In genomic region chr6:73012931-73013330, GRCm38 (mm10) we compare ENCODE assay signal across 20 mouse cellular contexts. TPM values are rescaled to one million over a fixed set of nuclear protein-coding genes. Genes with fewer than 3 reads are reported as not detected.
A peak's percentile ranks its signal among the peaks of the same experiment; 100 is the strongest.
DNase-seq lines count a peak whose midpoint lies in the region; ATAC-seq and TF ChIP-seq lines count a peak whose summit lies in the region.
"Had no signal": no experiment of that assay in that cellular context is flagged by ENCODE, and none has a peak within 500 bp of the region (broad histone marks: within the 10 kb centered on the region; RNA-seq: fewer than 3 reads in every experiment).

No protein-coding gene starts in this region.

- H3K4me1 ChIP-seq in forebrain, embryonic 10.5 days: peaks cover 14% of the 10 kb centered on the region
- H3K4me1 ChIP-seq in forebrain, embryonic 14.5 days (ENCODE audit: control insufficient read depth, insufficient read depth, low read length): peaks cover 3% of the 10 kb centered on the region; the same call in 1 of the 2 replicates
- peaks cover 25% of the 10 kb centered on the region for H3K4me1 ChIP-seq in embryonic facial prominence, embryonic 10.5 days
- no peaks in the 10 kb centered on the region for H3K4me1 ChIP-seq in intestine, postnatal 0 days (replicated peaks; ENCODE audit: control insufficient read depth, insufficient read depth, low read length)

- H3K36me3 ChIP-seq in forebrain, embryonic 10.5 days (replicated peaks): no peaks in the 10 kb centered on the region
- H3K36me3 ChIP-seq in forebrain, embryonic 14.5 days (ENCODE audit: control insufficient read depth, insufficient read depth, low read length): no peaks in the 10 kb centered on the region
- H3K36me3 ChIP-seq in embryonic facial prominence, embryonic 10.5 days (replicated peaks): no peaks in the 10 kb centered on the region
- no peaks in the 10 kb centered on the region for H3K36me3 ChIP-seq in intestine, postnatal 0 days (ENCODE audit: control insufficient read depth, insufficient read depth)
- H3K36me3 ChIP-seq: hindbrain, embryonic 13.5 days had no signal

- no peak overlapping the region for H3K4me2 ChIP-seq in forebrain, embryonic 14.5 days (ENCODE audit: low read length)
- no peak overlapping the region for H3K4me2 ChIP-seq in intestine, postnatal 0 days (replicated peaks; ENCODE audit: low read depth)
- H3K4me2 ChIP-seq: hindbrain, embryonic 13.5 days had no signal

- no peak for DNase-seq in forebrain, embryonic 10.5 days (ENCODE audit: extremely low spot score, low spot score)
- DNase-seq in forebrain, embryonic 14.5 days (ENCODE audit: low spot score): no peak
- no peak for DNase-seq in embryonic facial prominence, embryonic 10.5 days (ENCODE audit: low spot score)
- peak; percentile 54 for DNase-seq in lung, postnatal 36 days
- no peak for DNase-seq in layer of hippocampus, postnatal 10 days (ENCODE audit: low spot score in 2 of 2)
- no peak for DNase-seq in gastrocnemius, postnatal 4 days (ENCODE audit: low spot score in 2 of 2)
- DNase-seq: adrenal gland, postnatal 10 days; cerebellum, adult 11 months; cerebellum, postnatal 36 days; gastrocnemius, postnatal 14 days; right cerebral cortex, adult 18-20 months had no signal

- no peak overlapping the region for H3K9ac ChIP-seq in forebrain, embryonic 14.5 days (ENCODE audit: low read length)
- H3K9ac ChIP-seq in intestine, postnatal 0 days (ENCODE audit: low read depth, low read length): no peak overlapping the region
- H3K9ac ChIP-seq: hindbrain, embryonic 13.5 days; liver, embryonic 14.5 days had no signal

- H3K27ac ChIP-seq in forebrain, embryonic 10.5 days: 0 out of 2 replicates have a peak overlapping the region, but pooled peaks have one; percentile 3
- no peak overlapping the region for H3K27ac ChIP-seq in forebrain, embryonic 14.5 days (ENCODE audit: low read depth, low read length)
- H3K27ac ChIP-seq in embryonic facial prominence, embryonic 10.5 days (replicated peaks): 0 out of 2 replicates have a peak overlapping the region, but pooled peaks have one; percentile 15
- H3K27ac ChIP-seq in intestine, postnatal 0 days (ENCODE audit: low read depth, low read length): no peak overlapping the region
- H3K27ac ChIP-seq: hindbrain, embryonic 13.5 days; kidney, postnatal 0 days; layer of hippocampus, adult 2 months; left cerebral cortex, adult 2 months; liver, embryonic 14.5 days had no signal

- TF ChIP-seq CTCF in intestine, postnatal 0 days (IDR thresholded peaks at IDR 0.05; ENCODE audit: low read depth): no peak

- H3K27me3 ChIP-seq in forebrain, embryonic 10.5 days (ENCODE audit: poor library complexity, severe bottlenecking): no peaks in the 10 kb centered on the region
- H3K27me3 ChIP-seq in forebrain, embryonic 14.5 days (replicated peaks; ENCODE audit: control insufficient read depth, insufficient read depth, low read length): no peaks in the 10 kb centered on the region
- no peaks in the 10 kb centered on the region for H3K27me3 ChIP-seq in embryonic facial prominence, embryonic 10.5 days (replicated peaks; ENCODE audit: low read depth, poor library complexity, severe bottlenecking)
- no peaks in the 10 kb centered on the region for H3K27me3 ChIP-seq in intestine, postnatal 0 days (replicated peaks; ENCODE audit: control insufficient read depth, insufficient read depth, low read length)
- H3K27me3 ChIP-seq: CH12.LX; hindbrain, embryonic 13.5 days had no signal

- ATAC-seq in forebrain, embryonic 14.5 days: no peak
- peak; percentile 31; the same call in 1 of the 2 replicates for ATAC-seq in granulocyte monocyte progenitor cell, adult 5-6 weeks (replicated peaks; ENCODE audit: poor library complexity, severe bottlenecking)
- ATAC-seq in intestine, postnatal 0 days: no peak

- 88% methylated on average over 8 of the region's 8 CpGs for WGBS in forebrain, embryonic 10.5 days
- 92% methylated on average over 8 of the region's 8 CpGs for WGBS in forebrain, embryonic 14.5 days
- WGBS in embryonic facial prominence, embryonic 10.5 days: 76% methylated on average over 8 of the region's 8 CpGs
- 78% methylated on average over 8 of the region's 8 CpGs for WGBS in intestine, postnatal 0 days

- no peak overlapping the region for H3K4me3 ChIP-seq in forebrain, embryonic 10.5 days
- no peak overlapping the region for H3K4me3 ChIP-seq in forebrain, embryonic 14.5 days (ENCODE audit: low read depth, low read length)
- no peak overlapping the region for H3K4me3 ChIP-seq in embryonic facial prominence, embryonic 10.5 days
- no peak overlapping the region for H3K4me3 ChIP-seq in intestine, postnatal 0 days (ENCODE audit: low read depth, low read length)
- H3K4me3 ChIP-seq: erythroblast, embryonic 14.5 days; hindbrain, embryonic 13.5 days; layer of hippocampus, adult 2 months; left cerebral cortex, adult 2 months had no signal

- no peaks in the 10 kb centered on the region for H3K9me3 ChIP-seq in forebrain, embryonic 10.5 days
- no peaks in the 10 kb centered on the region for H3K9me3 ChIP-seq in forebrain, embryonic 14.5 days (replicated peaks; ENCODE audit: control insufficient read depth, low read length)
- no peaks in the 10 kb centered on the region for H3K9me3 ChIP-seq in embryonic facial prominence, embryonic 10.5 days
- no peaks in the 10 kb centered on the region for H3K9me3 ChIP-seq in intestine, postnatal 0 days (ENCODE audit: control insufficient read depth)
- H3K9me3 ChIP-seq: hindbrain, embryonic 13.5 days had no signal

RNA-seq across cellular contexts. Expression of gene Tmsb10, which starts 54.4 kb away (rescaled TPM):
- polyA plus RNA-seq in forebrain, embryonic 10.5 days (2016; fragmentation: Nextera tagmentation; extraction: Ambion mirVana): 2,414 and 2,501 TPM in 2 replicates
- polyA plus RNA-seq in forebrain, embryonic 14.5 days (2014; fragmentation: Nextera tagmentation; extraction: Ambion mirVana): 4,907 and 5,462 TPM in 2 replicates
- 3,167 and 3,450 TPM in 2 replicates for polyA plus RNA-seq in embryonic facial prominence, embryonic 10.5 days (2016; fragmentation: Nextera tagmentation; extraction: Ambion mirVana)
- total RNA-seq in granulocyte monocyte progenitor cell, adult 5-6 weeks (2014; fragmentation: Nextera tagmentation): 601 and 668 TPM in 2 replicates
- 357 and 410 TPM in 2 replicates for total RNA-seq in granulocyte monocyte progenitor cell, adult 5-6 weeks (2017)
- total RNA-seq in layer of hippocampus, postnatal 10 days (2021): 1,000 to 10,000 TPM; 1,683 to 1,895 TPM
- polyA plus RNA-seq in intestine, postnatal 0 days (2015; fragmentation: Nextera tagmentation; extraction: Ambion mirVana): 3,149 and 3,323 TPM in 2 replicates
- total RNA-seq in gastrocnemius, postnatal 4 days (2021): 1,000 to 10,000 TPM; 1,063 to 1,068 TPM

Comparison
In these comparisons a context has a peak if more than half of its experiments do, and no peak if none do; other contexts are left out.
1. H3K27ac ChIP-seq: peak in forebrain, embryonic 10.5 days (single experiment) and embryonic facial prominence, embryonic 10.5 days (single experiment); none in forebrain, embryonic 14.5 days (single experiment) and intestine, postnatal 0 days (single experiment).